Mouse (Mus musculus): ENCODE results near the gene Nxf1. TPM values are rescaled to one million over a fixed set of nuclear protein-coding genes. Genes with fewer than 3 reads are reported as not detected.
A peak's percentile ranks its signal among the peaks of the same experiment; 100 is the strongest.

Gene Nxf1
- polyA plus RNA-seq, 1 experiment from 2014 or later: 197 TPM

DNA sequence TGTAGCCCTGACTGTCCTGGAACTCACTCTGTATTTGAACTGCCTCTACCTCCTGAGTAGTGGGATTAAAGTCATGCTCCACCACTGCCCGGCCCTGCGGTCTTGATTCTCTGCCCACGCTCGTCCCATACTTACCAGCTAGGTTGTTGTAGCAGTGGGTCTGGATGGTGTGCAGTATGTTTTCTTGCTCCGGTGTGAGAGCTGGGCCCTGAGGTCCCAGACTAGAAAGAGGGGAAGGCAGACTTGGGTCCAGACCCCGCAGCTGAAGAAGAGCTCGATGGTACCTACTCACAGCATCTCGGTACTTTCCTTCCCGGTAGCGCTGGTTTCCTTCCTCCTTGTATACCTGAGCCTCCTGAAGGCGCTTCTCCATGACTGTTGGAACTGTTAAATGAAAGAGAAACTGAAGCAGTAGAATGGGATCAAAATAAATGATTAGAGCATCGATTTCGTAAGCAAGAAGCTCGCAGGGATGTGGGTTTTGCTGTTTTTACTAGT, 61.5 kb downstream of the Nxf1 start:
- Histone ChIP-seq H3K9me3 (ENCODE audit: control insufficient read depth, low read length) (no peaks in the 10 kb centered on the region), H3K4me1 (replicated peaks; ENCODE audit: control insufficient read depth, insufficient read depth, low read length) (peaks cover 20% of the 10 kb centered on the region), H3K36me3 (ENCODE audit: control insufficient read depth, insufficient read depth, low read length) (peaks cover 25% of the 10 kb centered on the region), H3K9ac (ENCODE audit: low read depth, low read length) (peak overlapping the region; percentile 85), H3K27ac (ENCODE audit: low read depth, low read length) (peak overlapping the region; percentile 98), H3K27me3 (replicated peaks; ENCODE audit: control insufficient read depth, insufficient read depth, low read length) (no peaks in the 10 kb centered on the region), H3K4me3 (ENCODE audit: low read depth, low read length) (peak overlapping the region; percentile 100), H3K4me2 (peak overlapping the region; percentile 93)
- no peak for ATAC-seq (replicated peaks; ENCODE audit: low FRiP score)
- WGBS: 18% methylated on average over 14 of the region's 14 CpGs
- no peak for DNase-seq (ENCODE audit: low spot score)

DNA sequence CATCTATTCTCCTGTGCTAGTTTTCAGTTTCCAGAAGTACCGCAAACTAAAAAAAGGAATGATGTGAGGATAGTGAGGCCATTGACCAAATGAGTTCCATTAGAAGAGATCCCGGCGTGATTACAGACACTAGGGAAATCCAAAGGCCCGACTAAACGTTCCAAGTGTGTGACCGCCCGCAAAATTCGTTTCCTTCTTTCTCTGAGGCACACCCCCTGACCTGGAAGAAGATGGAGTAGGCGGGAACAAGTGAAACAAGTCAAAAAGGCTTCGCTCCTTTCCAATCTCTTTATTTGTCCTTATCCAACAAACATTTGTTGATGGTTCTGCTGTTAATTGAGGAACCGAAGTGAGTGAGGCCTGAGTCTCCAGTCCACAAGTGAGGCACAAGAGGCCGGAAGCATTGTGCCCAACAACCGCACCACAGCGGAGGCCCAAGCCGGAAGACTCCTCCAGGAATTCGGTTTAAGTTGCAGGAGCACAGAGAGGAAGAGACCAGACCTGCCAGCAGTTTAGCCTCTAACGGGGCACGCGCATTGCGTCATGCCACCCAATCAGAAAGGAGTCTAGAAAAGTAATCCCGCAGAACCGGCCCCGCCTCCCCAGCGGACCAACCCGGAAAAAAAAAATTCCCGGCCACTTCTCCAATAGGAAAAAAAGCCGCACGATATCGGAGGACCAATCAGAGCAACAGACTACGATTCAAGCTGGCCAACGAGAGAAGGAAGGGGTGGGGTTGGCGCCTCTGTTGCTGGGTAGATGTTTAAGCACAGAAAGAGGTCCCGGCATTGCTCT, 62.1 kb downstream of the Nxf1 start, which contains the start of gene Ttc9c:
Gene Ttc9c, minus strand, starts transcription at position 533 of the 795 bp plus-strand sequence.
- DNase-seq (ENCODE audit: low spot score) (peak; percentile 92), ATAC-seq (replicated peaks; ENCODE audit: low FRiP score) (peak; percentile 85)
- peaks cover 21% of the 10 kb centered on the region for H3K4me1 ChIP-seq (replicated peaks; ENCODE audit: control insufficient read depth, insufficient read depth, low read length)
- H3K27ac ChIP-seq (ENCODE audit: low read depth, low read length): peak within 1 kb of the TSS; percentile 98
- peak within 1 kb of the TSS; percentile 98 for H3K9ac ChIP-seq (ENCODE audit: low read depth, low read length)
- no peaks in the 10 kb centered on the region for H3K9me3 ChIP-seq (ENCODE audit: control insufficient read depth, low read length)
- H3K36me3 ChIP-seq (ENCODE audit: control insufficient read depth, insufficient read depth, low read length): peaks cover 26% of the 10 kb centered on the region
- peak within 1 kb of the TSS; percentile 93 for H3K4me2 ChIP-seq
- peak within 1 kb of the TSS; percentile 100 for H3K4me3 ChIP-seq (ENCODE audit: low read depth, low read length)
- no peaks in the 10 kb centered on the region for H3K27me3 ChIP-seq (replicated peaks; ENCODE audit: control insufficient read depth, insufficient read depth, low read length)
- WGBS: under 1% methylated on average over 33 of the region's 33 CpGs

DNA sequence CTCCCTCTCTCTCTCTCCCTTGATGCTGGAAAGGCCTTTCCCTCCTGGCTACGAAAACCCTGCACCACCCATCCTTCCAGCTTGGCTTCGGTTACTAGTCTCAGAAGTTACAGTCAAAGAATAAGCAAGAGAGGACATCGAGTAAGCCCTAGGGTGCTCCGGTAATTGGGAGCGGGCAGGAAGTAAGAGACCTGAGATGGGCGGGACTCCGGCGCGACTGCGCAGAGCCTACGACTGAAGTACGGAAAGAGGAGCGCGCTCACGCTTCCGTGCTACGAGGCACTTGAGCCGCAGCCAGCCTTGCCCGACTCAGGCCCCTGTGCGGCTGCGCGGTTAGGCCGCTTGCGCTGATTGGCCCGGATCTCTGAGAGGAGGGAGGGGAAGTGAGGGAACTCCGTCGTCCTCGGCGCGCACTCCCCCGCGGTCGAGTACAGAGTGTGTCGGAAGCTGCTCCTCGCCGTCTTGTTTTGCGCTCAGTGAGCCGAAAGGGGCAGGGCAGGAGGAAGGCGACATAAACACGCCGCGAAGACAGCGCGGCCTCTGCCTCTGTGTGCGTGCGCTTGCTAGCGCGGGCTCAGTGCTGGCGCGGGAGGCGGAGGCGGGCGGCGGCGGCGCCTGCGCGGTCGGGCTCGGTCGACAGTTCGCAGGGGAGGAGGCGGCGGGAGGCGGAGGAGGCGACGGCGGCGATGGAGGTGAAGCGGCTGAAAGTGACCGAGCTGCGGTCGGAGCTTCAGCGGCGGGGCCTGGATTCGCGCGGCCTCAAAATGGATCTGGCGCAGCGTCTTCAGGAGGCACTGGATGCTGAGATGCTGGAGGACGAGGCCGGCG, 62.9 kb downstream of the Nxf1 start, which contains the start of gene Hnrnpul2:
Gene Hnrnpul2, plus strand, starts transcription at position 415 of the 828 bp plus-strand sequence.
- ATAC-seq (replicated peaks; ENCODE audit: low FRiP score) (peak; percentile 93), DNase-seq (ENCODE audit: low spot score) (peak; percentile 94)
- H3K9ac ChIP-seq (ENCODE audit: low read depth, low read length): peak within 1 kb of the TSS; percentile 98
- WGBS: under 1% methylated on average over 81 of the region's 83 CpGs
- H3K27me3 ChIP-seq (replicated peaks; ENCODE audit: control insufficient read depth, insufficient read depth, low read length): no peaks in the 10 kb centered on the region
- H3K9me3 ChIP-seq (ENCODE audit: control insufficient read depth, low read length): no peaks in the 10 kb centered on the region
- H3K4me2 ChIP-seq: peak within 1 kb of the TSS; percentile 93
- H3K4me1 ChIP-seq (replicated peaks; ENCODE audit: control insufficient read depth, insufficient read depth, low read length): peaks cover 21% of the 10 kb centered on the region
- H3K4me3 ChIP-seq (ENCODE audit: low read depth, low read length): peak within 1 kb of the TSS; percentile 100
- H3K36me3 ChIP-seq (ENCODE audit: control insufficient read depth, insufficient read depth, low read length): peaks cover 31% of the 10 kb centered on the region
- peak within 1 kb of the TSS; percentile 98 for H3K27ac ChIP-seq (ENCODE audit: low read depth, low read length)

Small RNA genes within 50 kb of the gene (microRNA-seq; reads per million reads assigned to microRNA genes)
- gene Mir6992 (ENCODE audit: borderline number of aligned reads): not detected

Other genes with a start within 250 kb of the Nxf1 start
- gene Slc22a8, start 165.8 kb upstream of the Nxf1 start, polyA plus RNA-seq (2014; fragmentation: Nextera tagmentation; extraction: Ambion mirVana): 2.0 and 2.9 TPM in 2 replicates
- not detected in 2 replicates for gene Slc22a6, start 139.0 kb upstream of the Nxf1 start, polyA plus RNA-seq (2014; fragmentation: Nextera tagmentation; extraction: Ambion mirVana)
- 0.12 TPM in 1 of 2 replicates, not detected in the other for gene Chrm1, start 93.3 kb upstream of the Nxf1 start, polyA plus RNA-seq (2014; fragmentation: Nextera tagmentation; extraction: Ambion mirVana)
- gene Slc3a2, start 33.7 kb upstream of the Nxf1 start, polyA plus RNA-seq (2014; fragmentation: Nextera tagmentation; extraction: Ambion mirVana): 150 and 159 TPM in 2 replicates
- gene Wdr74, start 21.2 kb upstream of the Nxf1 start, polyA plus RNA-seq (2014; fragmentation: Nextera tagmentation; extraction: Ambion mirVana): 142 and 143 TPM in 2 replicates
- gene 1700092M07Rik, start 16.4 kb upstream of the Nxf1 start, polyA plus RNA-seq (2014; fragmentation: Nextera tagmentation; extraction: Ambion mirVana): 1.7 and 2.0 TPM in 2 replicates
- 69.5 and 73.1 TPM in 2 replicates for gene Stx5a, start 15.7 kb upstream of the Nxf1 start, polyA plus RNA-seq (2014; fragmentation: Nextera tagmentation; extraction: Ambion mirVana)
- gene Tmem223, start 13.9 kb downstream of the Nxf1 start, polyA plus RNA-seq (2014; fragmentation: Nextera tagmentation; extraction: Ambion mirVana): 116 and 123 TPM in 2 replicates
- 116 and 119 TPM in 2 replicates for gene Tmem179b, start 17.4 kb downstream of the Nxf1 start, polyA plus RNA-seq (2014; fragmentation: Nextera tagmentation; extraction: Ambion mirVana)
- 25.9 TPM in 2 replicates for gene Taf6l, start 29.3 kb downstream of the Nxf1 start, polyA plus RNA-seq (2014; fragmentation: Nextera tagmentation; extraction: Ambion mirVana)
- gene Polr2g, start 41.5 kb downstream of the Nxf1 start, polyA plus RNA-seq (2014; fragmentation: Nextera tagmentation; extraction: Ambion mirVana): 152 and 159 TPM in 2 replicates
- 3.2 and 4.1 TPM in 2 replicates for gene Zbtb3, start 45.5 kb downstream of the Nxf1 start, polyA plus RNA-seq (2014; fragmentation: Nextera tagmentation; extraction: Ambion mirVana)
- gene Ttc9c, start 62.3 kb downstream of the Nxf1 start, polyA plus RNA-seq (2014; fragmentation: Nextera tagmentation; extraction: Ambion mirVana): 43.8 and 46.8 TPM in 2 replicates
- gene Hnrnpul2, start 62.9 kb downstream of the Nxf1 start, polyA plus RNA-seq (2014; fragmentation: Nextera tagmentation; extraction: Ambion mirVana): 5.5 and 6.4 TPM in 2 replicates
- 0.40 TPM in 1 of 2 replicates, not detected in the other for gene AC129217.1, start 72.7 kb downstream of the Nxf1 start, polyA plus RNA-seq (2014; fragmentation: Nextera tagmentation; extraction: Ambion mirVana)
- 52.7 and 52.9 TPM in 2 replicates for gene Bscl2, start 80.4 kb downstream of the Nxf1 start, polyA plus RNA-seq (2014; fragmentation: Nextera tagmentation; extraction: Ambion mirVana)
- 2.1 and 2.3 TPM in 2 replicates for gene Gng3, start 82.1 kb downstream of the Nxf1 start, polyA plus RNA-seq (2014; fragmentation: Nextera tagmentation; extraction: Ambion mirVana)
- 0.10 and 0.34 TPM in 2 replicates for gene Lrrn4cl, start 93.7 kb downstream of the Nxf1 start, polyA plus RNA-seq (2014; fragmentation: Nextera tagmentation; extraction: Ambion mirVana)
- gene Ubxn1, start 114.4 kb downstream of the Nxf1 start, polyA plus RNA-seq (2014; fragmentation: Nextera tagmentation; extraction: Ambion mirVana): 198 and 204 TPM in 2 replicates
- 57.1 and 66.9 TPM in 2 replicates for gene Uqcc3, start 123.8 kb downstream of the Nxf1 start, polyA plus RNA-seq (2014; fragmentation: Nextera tagmentation; extraction: Ambion mirVana)
- gene Lbhd1, start 126.7 kb downstream of the Nxf1 start, polyA plus RNA-seq (2014; fragmentation: Nextera tagmentation; extraction: Ambion mirVana): 133 and 147 TPM in 2 replicates
- gene Gm49403, start 126.9 kb downstream of the Nxf1 start, polyA plus RNA-seq (2014; fragmentation: Nextera tagmentation; extraction: Ambion mirVana): not detected in 2 replicates
- gene 1810009A15Rik, start 131.8 kb downstream of the Nxf1 start, polyA plus RNA-seq (2014; fragmentation: Nextera tagmentation; extraction: Ambion mirVana): 163 and 171 TPM in 2 replicates
- not detected in 2 replicates for gene Gm49416, start 131.9 kb downstream of the Nxf1 start, polyA plus RNA-seq (2014; fragmentation: Nextera tagmentation; extraction: Ambion mirVana)
- 47.8 and 52.4 TPM in 2 replicates for gene Ints5, start 135.9 kb downstream of the Nxf1 start, polyA plus RNA-seq (2014; fragmentation: Nextera tagmentation; extraction: Ambion mirVana)
- gene Ganab, start 141.0 kb downstream of the Nxf1 start, polyA plus RNA-seq (2014; fragmentation: Nextera tagmentation; extraction: Ambion mirVana): 91.8 and 106 TPM in 2 replicates
- 32.3 and 34.8 TPM in 2 replicates for gene B3gat3, start 163.3 kb downstream of the Nxf1 start, polyA plus RNA-seq (2014; fragmentation: Nextera tagmentation; extraction: Ambion mirVana)
- gene Rom1, start 172.3 kb downstream of the Nxf1 start, polyA plus RNA-seq (2014; fragmentation: Nextera tagmentation; extraction: Ambion mirVana): 2.4 and 3.9 TPM in 2 replicates
- gene Eml3, start 172.5 kb downstream of the Nxf1 start, polyA plus RNA-seq (2014; fragmentation: Nextera tagmentation; extraction: Ambion mirVana): 22.6 and 26.1 TPM in 2 replicates
- gene Mta2, start 184.8 kb downstream of the Nxf1 start, polyA plus RNA-seq (2014; fragmentation: Nextera tagmentation; extraction: Ambion mirVana): 75.6 and 81.1 TPM in 2 replicates
- 42.4 and 43.2 TPM in 2 replicates for gene Tut1, start 196.8 kb downstream of the Nxf1 start, polyA plus RNA-seq (2014; fragmentation: Nextera tagmentation; extraction: Ambion mirVana)
- 598 and 618 TPM in 2 replicates for gene Eef1g, start 210.0 kb downstream of the Nxf1 start, polyA plus RNA-seq (2014; fragmentation: Nextera tagmentation; extraction: Ambion mirVana)
- 2.6 and 3.7 TPM in 2 replicates for gene Ahnak, start 232.2 kb downstream of the Nxf1 start, polyA plus RNA-seq (2014; fragmentation: Nextera tagmentation; extraction: Ambion mirVana)

All from liver, embryonic 11.5 days (tissue).